9 mouse cellular contexts compared by ENCODE assay signal in genomic region chrX:12068978-12069724, GRCm38 (mm10).
A peak's percentile ranks its signal among the peaks of the same experiment; 100 is the strongest.
DNase-seq lines count a peak whose midpoint lies in the region; ATAC-seq lines count a peak whose summit lies in the region.
"Had no signal": no experiment of that assay in that cellular context is flagged by ENCODE, and none has a peak within 500 bp of the region (broad histone marks: within the 10 kb centered on the region; RNA-seq: fewer than 3 reads in every experiment).

No protein-coding gene starts in this region.

- peak; percentile 40 for ATAC-seq in common myeloid progenitor, adult 5-6 weeks (replicated peaks; ENCODE audit: low read depth, poor library complexity, severe bottlenecking)
- ATAC-seq in hindbrain, embryonic 11.5 days (ENCODE audit: low FRiP score) = peak; percentile 66
- no peak for ATAC-seq in megakaryocyte-erythroid progenitor cell, adult 5-6 weeks (replicated peaks; ENCODE audit: low FRiP score, low TSS enrichment, poor library complexity, severe bottlenecking)

- H3K4me1 ChIP-seq in hindbrain, embryonic 11.5 days (replicated peaks; ENCODE audit: control insufficient read depth, insufficient read depth, low read length) = peaks cover 8% of the 10 kb centered on the region

- peak overlapping the region; percentile 45; the same call in 1 of the 2 replicates for H3K27ac ChIP-seq in hindbrain, embryonic 11.5 days (ENCODE audit: low read depth, low read length)
- H3K27ac ChIP-seq: macrophage had no signal

- H3K36me3 ChIP-seq in hindbrain, embryonic 11.5 days (ENCODE audit: control insufficient read depth, insufficient read depth, low read length) = no peaks in the 10 kb centered on the region

- WGBS in hindbrain, embryonic 11.5 days = 3% methylated on average over 26 of the region's 26 CpGs

- intact Hi-C loops in left cerebral cortex, postnatal 4 days (cut with DNase I) = no loop called here
- intact Hi-C loops in left cerebral cortex, postnatal 36 days (cut with DNase I) = no loop called here

- H3K4me3 ChIP-seq in hindbrain, embryonic 11.5 days (ENCODE audit: low read depth, low read length) = no peak overlapping the region

- peak overlapping the region; percentile 6 for H3K4me2 ChIP-seq in hindbrain, embryonic 11.5 days (replicated peaks; ENCODE audit: low read depth, low read length)

- H3K9ac ChIP-seq in hindbrain, embryonic 11.5 days (ENCODE audit: low read depth, low read length) = no peak overlapping the region

- H3K27me3 ChIP-seq in hindbrain, embryonic 11.5 days (ENCODE audit: control insufficient read depth, insufficient read depth, low read length) = peaks cover 36% of the 10 kb centered on the region

- H3K9me3 ChIP-seq in hindbrain, embryonic 11.5 days (ENCODE audit: control insufficient read depth, low read length) = no peaks in the 10 kb centered on the region

- DNase-seq in left cerebral cortex, postnatal 4 days = peak; percentile 46
- no peak for DNase-seq in left cerebral cortex, postnatal 36 days (ENCODE audit: low spot score in 2 of 2)
- DNase-seq in hindbrain, embryonic 11.5 days (ENCODE audit: low spot score) = peak; percentile 63
- peak; percentile 60 for DNase-seq in lung, postnatal 36 days
- peak; percentile 61 for DNase-seq in thymus, postnatal 4 days
- no peak for DNase-seq in testis, postnatal 14 days (ENCODE audit: low spot score)

Comparison
In these comparisons a context has a peak if more than half of its experiments do, and no peak if none do; other contexts are left out.
1. DNase-seq: peak in left cerebral cortex, postnatal 4 days (single experiment), hindbrain, embryonic 11.5 days (single experiment), lung, postnatal 36 days (single experiment) and thymus, postnatal 4 days (single experiment); none in left cerebral cortex, postnatal 36 days (0 of 2) and testis, postnatal 14 days (single experiment).